Mouse (Mus musculus) heart, embryonic 14.5 days (tissue): ENCODE data around the gene Eras. TPM values are rescaled to one million over a fixed set of nuclear protein-coding genes. Genes with fewer than 3 reads are reported as not detected.

Experiments used
- ATAC-seq: fragments of 200-750 bp; cut with Nextera tagmentation; 2 replicates; pipeline ENCODE4 v1.8.0; 2017; ENCODE audit warnings: low read depth, moderate TSS enrichment; ENCODE audit not compliant: insufficient number of reproducible peaks, insufficient read depth, low FRiP score
- H3K27ac ChIP-seq, 2 experiments: fragments of 200-500 bp in 1 of 2; fragments of 300-500 bp in 1 of 2; sonication (generic) in 1 of 2; replicated peaks in 1 of 2; 2 replicates each; pipeline ENCODE4 v1.5.1; 2012 to 2014; ENCODE audit warnings: low read depth in 2 of 2, low read length in 2 of 2, control low read depth in 1 of 2, mild to moderate bottlenecking in 1 of 2, mixed read lengths in 1 of 2; ENCODE audit not compliant: control insufficient read depth in 1 of 2, insufficient read depth in 1 of 2
- H3K27me3 ChIP-seq: fragments of 300-500 bp; sonication (generic); 2 replicates; pipeline ENCODE4 v1.6.1; 2014; ENCODE audit warnings: mild to moderate bottlenecking, low read length, control low read depth; ENCODE audit not compliant: control insufficient read depth, insufficient read depth
- H3K36me3 ChIP-seq: fragments of 300-500 bp; sonication (generic); 2 replicates; pipeline ENCODE4 v1.6.1; 2014; ENCODE audit warnings: mild to moderate bottlenecking, control low read depth, low read length, mixed read lengths; ENCODE audit not compliant: control insufficient read depth, insufficient read depth
- H3K4me1 ChIP-seq, 2 experiments: fragments of 200-500 bp in 1 of 2; fragments of 300-500 bp in 1 of 2; sonication (generic) in 1 of 2; 2 replicates each; pipeline ENCODE4 v1.6.1; 2012 to 2014; ENCODE audit warnings: low read length in 2 of 2, control low read depth in 1 of 2, mixed read lengths in 1 of 2; ENCODE audit not compliant: control insufficient read depth in 2 of 2, insufficient read depth in 2 of 2
- H3K4me2 ChIP-seq: fragments of 300-500 bp; sonication (generic); 2 replicates; pipeline ENCODE4 v1.6.1; 2014; ENCODE audit warnings: mild to moderate bottlenecking, low read length
- H3K4me3 ChIP-seq, 2 experiments: fragments of 200-500 bp in 1 of 2; fragments of 300-500 bp in 1 of 2; sonication (generic) in 1 of 2; 2 replicates each; pipeline ENCODE4 v1.5.1; 2012 to 2014; ENCODE audit warnings: low read length in 2 of 2, mild to moderate bottlenecking in 2 of 2, control low read depth in 1 of 2, low read depth in 1 of 2, moderate library complexity in 1 of 2; ENCODE audit not compliant: control insufficient read depth in 1 of 2, insufficient read depth in 1 of 2
- H3K9ac ChIP-seq: fragments of 300-500 bp; sonication (generic); 2 replicates; pipeline ENCODE4 v1.6.1; 2014; ENCODE audit warnings: mild to moderate bottlenecking, low read length
- H3K9me3 ChIP-seq: fragments of 300-500 bp; sonication (generic); 2 replicates; pipeline ENCODE4 v1.6.1; 2016; ENCODE audit warnings: low read length, control low read depth; ENCODE audit not compliant: control insufficient read depth
- WGBS: fragments of 180-500 bp; shearing (Covaris S2); extraction: QIAGEN DNeasy Blood & Tissue Kit; methylation state at CpG from one replicate; pipeline ENCODE4 v1.1.7; 2014; 5-methylcytosine and 5-hydroxymethylcytosine counted together
- polyA plus RNA-seq: library from polyadenylated mRNA; unstranded; fragments of >200 nt; fragmentation: Nextera tagmentation; extraction: Ambion mirVana; gene quantifications from 2 replicates; pipeline ENCODE4 v1.2.1, GENCODE M21; 2014

Eras gene
- polyA plus RNA-seq: not detected in 2 replicates

DNA sequence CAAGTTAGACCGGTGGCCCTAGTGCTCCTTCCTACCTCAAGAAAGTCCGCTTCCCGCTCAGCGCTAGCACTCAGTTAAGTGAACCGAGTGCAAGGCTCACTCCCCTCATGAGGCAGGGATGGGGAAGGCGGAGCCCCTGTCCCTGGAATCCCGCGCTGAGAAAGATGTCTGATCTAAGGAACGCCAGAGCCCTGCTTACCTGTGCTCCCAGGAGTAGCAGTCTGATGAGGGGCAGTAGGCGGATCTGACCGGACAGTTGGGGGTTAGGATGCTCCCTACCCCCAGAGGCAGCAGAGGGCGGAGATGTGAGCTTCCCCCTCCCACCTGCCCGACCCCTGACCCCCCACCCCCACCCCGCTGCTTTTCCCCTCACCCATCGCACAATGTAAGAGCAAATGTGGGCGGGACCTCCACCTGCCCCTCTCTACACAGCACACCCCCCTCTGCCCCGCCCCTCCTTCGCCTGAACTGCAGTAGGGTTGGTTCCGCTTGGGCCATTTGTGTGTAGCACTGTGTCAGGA, at the start of gene Eras:
Eras (minus strand) TSS at position 338 of the 521 bp plus-strand sequence.
- WGBS: 17% methylated on average over 18 of the region's 19 CpGs

DNA sequence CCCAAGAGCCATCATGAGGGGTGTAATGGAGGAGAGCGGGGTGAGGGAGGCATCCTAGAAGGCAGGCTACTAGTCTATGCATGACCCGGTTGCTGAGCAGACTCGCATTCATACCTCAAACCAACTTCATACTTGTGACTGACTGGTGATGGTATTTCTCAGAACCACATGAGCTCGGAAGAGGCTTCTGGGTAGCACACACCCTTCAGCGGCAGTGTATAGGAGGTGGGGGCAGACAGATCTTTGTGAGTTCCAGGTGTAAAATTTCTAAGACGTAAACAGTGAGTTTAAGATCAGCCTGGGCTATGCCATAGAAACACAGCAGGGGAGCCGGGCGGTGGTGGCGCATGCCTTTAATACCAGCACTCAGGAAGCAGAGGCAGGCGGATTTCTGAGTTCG, 49.5 kb upstream of the Eras start, which contains the start of gene Gata1:
Gata1 (minus strand) TSS at position 180 of the 400 bp plus-strand sequence.
- no peak within 1 kb of the TSS for H3K9ac ChIP-seq
- WGBS: 82% methylated on average over 11 of the region's 11 CpGs
- ATAC-seq: no peak
- H3K36me3 ChIP-seq: no peaks in the 10 kb centered on the region
- H3K9me3 ChIP-seq: no peaks in the 10 kb centered on the region
- H3K27me3 ChIP-seq: no peaks in the 10 kb centered on the region
- no peak within 1 kb of the TSS for H3K4me2 ChIP-seq
- H3K4me1 ChIP-seq: no peaks in the 10 kb centered on the region
- H3K27ac ChIP-seq: no peak within 1 kb of the TSS
- H3K4me3 ChIP-seq: no peak within 1 kb of the TSS

More for the DNA sequence above, at the start of gene Eras:
- Histone ChIP-seq H3K9me3 (no peaks in the 10 kb centered on the region), H3K9ac (no peak within 1 kb of the TSS), H3K4me1 (no peaks in the 10 kb centered on the region), H3K36me3 (peaks cover 28% of the 10 kb centered on the region; the same call in 1 of the 2 replicates), H3K27me3 (peaks cover 48% of the 10 kb centered on the region), H3K4me3 (no peak within 1 kb of the TSS), H3K27ac (no peak within 1 kb of the TSS), H3K4me2 (peak within 1 kb of the TSS; percentile 34)
- no peak for ATAC-seq

DNA sequence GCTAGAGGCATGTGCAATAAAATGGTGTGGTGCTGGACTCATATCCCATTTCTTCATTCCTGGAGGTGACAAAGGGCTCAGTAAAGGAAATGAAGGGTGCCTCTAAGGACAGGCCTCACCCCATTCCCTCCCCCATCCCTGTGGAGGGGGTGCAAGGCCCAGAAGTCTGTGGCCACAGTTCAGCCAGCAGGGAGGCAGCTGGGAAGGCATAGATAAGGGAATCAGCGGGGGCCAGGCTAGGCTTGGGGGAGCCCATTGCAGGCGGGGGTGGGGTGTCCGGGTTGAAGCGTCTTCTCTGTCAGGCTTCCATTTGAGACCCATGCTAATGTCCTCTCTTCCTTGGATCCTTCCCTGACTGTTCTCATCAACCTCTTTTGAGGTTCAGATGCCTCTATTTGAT, 42.9 kb upstream of the Eras start:
- H3K9ac ChIP-seq: no peak overlapping the region
- H3K9me3 ChIP-seq: no peaks in the 10 kb centered on the region
- no peak overlapping the region for H3K27ac ChIP-seq
- H3K4me3 ChIP-seq: no peak overlapping the region
- no peak overlapping the region for H3K4me2 ChIP-seq
- no peaks in the 10 kb centered on the region for H3K27me3 ChIP-seq
- H3K4me1 ChIP-seq: no peaks in the 10 kb centered on the region
- ATAC-seq: no peak
- 36% methylated on average over 4 of the region's 4 CpGs for WGBS
- H3K36me3 ChIP-seq: no peaks in the 10 kb centered on the region

DNA sequence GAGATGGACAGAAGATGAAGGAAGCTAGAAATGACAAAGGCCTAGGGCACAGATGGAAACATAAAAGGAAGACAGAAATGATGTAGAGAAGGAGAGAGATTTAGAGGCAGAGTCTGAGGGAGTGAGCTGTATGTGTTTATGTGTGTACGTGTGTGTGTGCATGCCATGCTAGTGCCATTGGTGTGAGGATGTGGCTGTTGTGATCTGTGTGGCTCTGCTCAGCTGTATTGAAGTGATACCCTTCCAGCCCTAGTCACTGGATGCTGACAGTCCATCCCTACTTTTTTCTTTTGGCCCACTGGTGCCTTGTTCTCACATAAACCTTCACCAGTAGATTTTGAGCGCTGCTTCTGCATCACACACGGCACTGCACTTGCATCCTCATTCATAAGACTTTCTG, 40.5 kb upstream of the Eras start:
- Histone ChIP-seq H3K9me3 (no peaks in the 10 kb centered on the region), H3K27me3 (no peaks in the 10 kb centered on the region), H3K36me3 (no peaks in the 10 kb centered on the region), H3K9ac (no peak overlapping the region), H3K27ac (no peak overlapping the region), H3K4me1 (no peaks in the 10 kb centered on the region), H3K4me2 (no peak overlapping the region), H3K4me3 (no peak overlapping the region)
- no peak for ATAC-seq
- 75% methylated on average over 3 of the region's 3 CpGs for whole genome bisulfite sequencing

DNA sequence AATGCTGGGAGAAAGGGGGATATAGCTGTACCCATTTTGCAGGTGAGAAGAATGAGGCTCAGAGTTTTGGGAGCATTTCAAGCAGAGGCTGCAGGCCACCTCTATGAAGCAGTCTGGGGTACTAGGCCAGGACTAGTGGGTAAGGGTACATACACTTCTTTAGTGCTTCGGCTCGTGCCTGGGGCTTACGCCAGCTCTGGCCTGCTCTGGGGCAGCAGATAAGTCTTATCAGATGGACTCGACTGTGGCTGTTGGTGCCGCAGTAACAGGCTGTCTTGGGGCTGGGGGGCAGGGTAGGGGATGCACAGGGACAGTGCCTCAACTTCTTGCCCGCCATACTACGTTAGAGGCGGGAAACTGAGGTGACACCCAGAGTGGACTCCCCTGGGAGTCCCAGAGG, 39.8 kb upstream of the Eras start:
- no peak overlapping the region for H3K4me2 ChIP-seq
- H3K4me1 ChIP-seq: no peaks in the 10 kb centered on the region
- no peak; the same call in 1 of the 2 replicates for ATAC-seq
- no peaks in the 10 kb centered on the region for H3K36me3 ChIP-seq
- no peak overlapping the region for H3K4me3 ChIP-seq
- 54% methylated on average over 8 of the region's 8 CpGs for WGBS
- no peak overlapping the region for H3K27ac ChIP-seq
- H3K9ac ChIP-seq: no peak overlapping the region
- no peaks in the 10 kb centered on the region for H3K27me3 ChIP-seq
- H3K9me3 ChIP-seq: no peaks in the 10 kb centered on the region

DNA sequence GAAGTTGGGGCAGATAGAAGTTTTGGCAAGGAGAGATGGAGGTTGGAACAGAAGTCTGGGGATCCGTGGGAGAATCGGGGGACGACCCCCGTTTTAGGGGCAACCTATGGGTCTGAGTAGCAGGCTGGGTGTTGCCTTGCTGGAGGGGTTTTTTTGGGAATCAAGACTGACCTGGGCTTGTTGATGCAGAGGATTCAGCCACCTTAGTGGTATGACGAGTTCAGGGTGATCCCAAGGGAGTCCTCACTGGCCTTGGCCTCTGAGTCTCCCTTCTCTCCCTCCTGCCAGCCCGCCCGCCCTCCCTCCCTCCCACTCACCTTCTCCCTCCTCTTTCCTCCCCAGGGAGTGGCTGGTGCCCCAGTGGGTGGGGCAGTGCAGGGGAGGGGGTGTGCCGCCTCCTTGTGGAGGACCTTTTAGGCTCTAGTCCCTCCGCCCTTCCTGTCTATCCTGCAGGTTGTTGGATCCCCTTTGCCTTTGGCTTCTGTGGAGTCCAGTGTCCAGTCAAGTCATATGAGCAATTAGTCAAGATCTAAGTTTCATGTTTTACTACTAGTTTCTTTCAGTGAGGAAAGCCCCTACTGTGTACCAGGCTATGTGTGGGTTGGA, 39.3 kb upstream of the Eras start:
- no peak overlapping the region for H3K4me3 ChIP-seq
- H3K27ac ChIP-seq: no peak overlapping the region
- ATAC-seq: 0 out of 2 replicates have a peak, but pooled peaks have one; percentile 21

DNA sequence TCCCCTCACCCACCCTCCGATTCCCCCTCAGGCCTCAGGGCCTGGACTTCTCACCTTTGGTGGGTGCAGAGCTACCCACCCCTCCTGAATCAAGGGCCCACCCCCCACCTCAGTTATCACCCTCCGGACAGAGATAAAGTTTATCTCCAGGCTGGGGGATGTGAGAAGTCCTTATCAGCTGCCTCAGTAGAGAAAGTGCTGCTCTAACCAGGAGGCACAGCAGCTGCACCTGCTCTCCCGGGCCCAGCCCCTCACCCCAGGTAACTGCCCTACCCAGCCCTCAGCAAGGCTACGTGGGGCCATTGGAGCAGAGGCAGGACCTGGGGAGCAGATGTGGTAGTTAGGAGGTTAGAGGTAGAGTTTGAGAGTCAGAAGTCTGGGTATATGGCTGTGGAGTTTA, 37.8 kb upstream of the Eras start:
- Histone ChIP-seq H3K9me3 (no peaks in the 10 kb centered on the region), H3K4me2 (no peak overlapping the region), H3K36me3 (no peaks in the 10 kb centered on the region), H3K4me1 (no peaks in the 10 kb centered on the region), H3K27ac (no peak overlapping the region), H3K27me3 (no peaks in the 10 kb centered on the region), H3K9ac (no peak overlapping the region), H3K4me3 (no peak overlapping the region)
- ATAC-seq: no peak
- WGBS: 43% methylated on average over 4 of the region's 4 CpGs

More for the DNA sequence above, 39.3 kb upstream of the Eras start:
- no peak overlapping the region for H3K9ac ChIP-seq
- no peaks in the 10 kb centered on the region for H3K9me3 ChIP-seq
- WGBS: 76% methylated on average over 6 of the region's 9 CpGs
- no peaks in the 10 kb centered on the region for H3K36me3 ChIP-seq
- no peak overlapping the region for H3K4me2 ChIP-seq
- no peaks in the 10 kb centered on the region for H3K27me3 ChIP-seq
- no peaks in the 10 kb centered on the region for H3K4me1 ChIP-seq
